Mouse (Mus musculus): ENCODE data around the gene Rpia. TPM values are rescaled to one million over a fixed set of nuclear protein-coding genes. Genes with fewer than 3 reads are reported as not detected.
"Not testable (repeated sequence)": the region's sequence is repeated elsewhere in the genome, so short reads cannot be mapped to it uniquely, and the experiment has no call there.

Rpia gene
- polyA plus RNA-seq (2015; fragmentation: Nextera tagmentation; extraction: Ambion mirVana) = 3.2 and 3.6 TPM in 2 replicates

- Histone ChIP-seq H3K4me1 (replicated peaks) (peaks cover 30% of the 10 kb centered on the region), H3K4me2 (peak within 1 kb of the TSS; percentile 71), H3K9ac (peak within 1 kb of the TSS; percentile 84), H3K27me3 (no peaks in the 10 kb centered on the region), H3K9me3 (no peaks in the 10 kb centered on the region), H3K36me3 (peaks cover 11% of the 10 kb centered on the region; the same call in 1 of the 2 replicates), H3K4me3 (peak within 1 kb of the TSS; percentile 82), H3K27ac (replicated peaks) (peak within 1 kb of the TSS; percentile 63)
- WGBS = under 1% methylated on average over 61 of the region's 62 CpGs
- ATAC-seq (ENCODE audit: low read depth) = peak; percentile 98
Measured at GRCm38 (mm10) chr6:70791824-70792535, at the start of gene Rpia. Gene Rpia, minus strand, starts transcription at chr6:70792232.

GRCm38 (mm10) chr6:70840281-70840680 lies 48.2 kb upstream of the Rpia start:
- ATAC-seq (ENCODE audit: low read depth) = no peak
- H3K36me3 ChIP-seq = no peaks in the 10 kb centered on the region
- no peak overlapping the region for H3K9ac ChIP-seq
- H3K4me1 ChIP-seq (replicated peaks) = peaks cover 12% of the 10 kb centered on the region
- WGBS = 72% methylated on average over 5 of the region's 5 CpGs
- no peaks in the 10 kb centered on the region for H3K9me3 ChIP-seq
- no peaks in the 10 kb centered on the region for H3K27me3 ChIP-seq
- H3K27ac ChIP-seq (replicated peaks) = no peak overlapping the region
- no peak overlapping the region for H3K4me3 ChIP-seq
- H3K4me2 ChIP-seq = no peak overlapping the region

- Histone ChIP-seq H3K27ac (replicated peaks) (no peak overlapping the region), H3K4me1 (replicated peaks) (peaks cover 8% of the 10 kb centered on the region), H3K27me3 (no peaks in the 10 kb centered on the region), H3K9ac (no peak overlapping the region), H3K9me3 (no peaks in the 10 kb centered on the region), H3K4me2 (no peak overlapping the region), H3K36me3 (no peaks in the 10 kb centered on the region), H3K4me3 (no peak overlapping the region)
- 68% methylated on average over 3 of the region's 3 CpGs for WGBS
- ATAC-seq (ENCODE audit: low read depth) = no peak
Measured at GRCm38 (mm10) chr6:70838532-70838931, 46.5 kb upstream of the Rpia start.

GRCm38 (mm10) chr6:70837297-70837696 lies 45.3 kb upstream of the Rpia start:
- 79% methylated on average over 2 of the region's 2 CpGs for WGBS
- Histone ChIP-seq H3K36me3 (no peaks in the 10 kb centered on the region), H3K27ac (replicated peaks) (no peak overlapping the region), H3K27me3 (no peaks in the 10 kb centered on the region), H3K4me1 (replicated peaks) (no peaks in the 10 kb centered on the region), H3K4me2 (no peak overlapping the region), H3K9ac (no peak overlapping the region), H3K9me3 (no peaks in the 10 kb centered on the region), H3K4me3 (no peak overlapping the region)
- ATAC-seq (ENCODE audit: low read depth) = no peak

GRCm38 (mm10) chr6:70831179-70831839 lies 39.3 kb upstream of the Rpia start:
- WGBS = 82% methylated on average over 10 of the region's 10 CpGs
- ATAC-seq (ENCODE audit: low read depth) = no peak
- H3K27ac ChIP-seq (replicated peaks) = no peak overlapping the region
- H3K4me1 ChIP-seq (replicated peaks) = no peaks in the 10 kb centered on the region
- H3K36me3 ChIP-seq = no peaks in the 10 kb centered on the region
- no peak overlapping the region for H3K4me2 ChIP-seq
- H3K4me3 ChIP-seq = no peak overlapping the region
- no peaks in the 10 kb centered on the region for H3K9me3 ChIP-seq
- no peak overlapping the region for H3K9ac ChIP-seq
- no peaks in the 10 kb centered on the region for H3K27me3 ChIP-seq

- WGBS = 87% methylated on average over 3 of the region's 3 CpGs
- ATAC-seq (ENCODE audit: low read depth) = no peak
- Histone ChIP-seq H3K4me2 (no peak overlapping the region), H3K4me3 (no peak overlapping the region), H3K4me1 (replicated peaks) (no peaks in the 10 kb centered on the region), H3K36me3 (no peaks in the 10 kb centered on the region), H3K27ac (replicated peaks) (no peak overlapping the region), H3K9ac (no peak overlapping the region), H3K27me3 (no peaks in the 10 kb centered on the region), H3K9me3 (no peaks in the 10 kb centered on the region)
Measured at GRCm38 (mm10) chr6:70830552-70830951, 38.5 kb upstream of the Rpia start.

GRCm38 (mm10) chr6:70829451-70829850 lies 37.4 kb upstream of the Rpia start:
- Histone ChIP-seq H3K27me3 (no peaks in the 10 kb centered on the region), H3K4me2 (no peak overlapping the region), H3K9me3 (no peaks in the 10 kb centered on the region), H3K36me3 (no peaks in the 10 kb centered on the region), H3K4me1 (replicated peaks) (peaks cover 3% of the 10 kb centered on the region; the same call in 1 of the 2 replicates), H3K27ac (replicated peaks) (no peak overlapping the region), H3K4me3 (no peak overlapping the region), H3K9ac (no peak overlapping the region)
- 48% methylated on average over 2 of the region's 2 CpGs for WGBS
- ATAC-seq (ENCODE audit: low read depth) = no peak

GRCm38 (mm10) chr6:70824987-70825337 lies 32.9 kb upstream of the Rpia start:
- 57% methylated on average over 4 of the region's 4 CpGs for WGBS
- Histone ChIP-seq H3K36me3 (no peaks in the 10 kb centered on the region), H3K4me2 (peak overlapping the region; percentile 83), H3K27ac (replicated peaks) (peak overlapping the region; percentile 71; the same call in 1 of the 2 replicates), H3K9me3 (no peaks in the 10 kb centered on the region), H3K27me3 (no peaks in the 10 kb centered on the region), H3K4me1 (replicated peaks) (peaks cover 8% of the 10 kb centered on the region), H3K9ac (peak overlapping the region; percentile 72; the same call in 1 of the 2 replicates), H3K4me3 (peak overlapping the region; percentile 48)
- peak; percentile 32; the same call in 1 of the 2 replicates for ATAC-seq (ENCODE audit: low read depth)

- Histone ChIP-seq H3K27me3 (no peaks in the 10 kb centered on the region), H3K4me1 (replicated peaks) (peaks cover 8% of the 10 kb centered on the region), H3K9me3 (no peaks in the 10 kb centered on the region), H3K9ac (peak overlapping the region; percentile 72), H3K4me2 (peak overlapping the region; percentile 83), H3K4me3 (peak overlapping the region; percentile 48), H3K27ac (replicated peaks) (peak overlapping the region; percentile 71), H3K36me3 (no peaks in the 10 kb centered on the region)
- 9% methylated on average over 23 of the region's 23 CpGs for whole genome bisulfite sequencing
- ATAC-seq (ENCODE audit: low read depth) = peak; percentile 96
Measured at GRCm38 (mm10) chr6:70824085-70824986, 32.3 kb upstream of the Rpia start.

- H3K4me1 ChIP-seq (replicated peaks); H3K9ac ChIP-seq; ATAC-seq (ENCODE audit: low read depth); H3K36me3 ChIP-seq; H3K4me2 ChIP-seq; H3K9me3 ChIP-seq; H3K27me3 ChIP-seq; H3K27ac ChIP-seq (replicated peaks); H3K4me3 ChIP-seq: not testable (repeated sequence)
- 75% methylated on average over 4 of the region's 4 CpGs for WGBS
Measured at GRCm38 (mm10) chr6:70823277-70823676, 31.2 kb upstream of the Rpia start.

GRCm38 (mm10) chr6:70822386-70822910 lies 30.4 kb upstream of the Rpia start:
- ATAC-seq (ENCODE audit: low read depth) = no peak
- 70% methylated on average over 5 of the region's 5 CpGs for WGBS
- H3K27ac ChIP-seq (replicated peaks) = no peak overlapping the region

GRCm38 (mm10) chr6:70821566-70821965 lies 29.5 kb upstream of the Rpia start:
- WGBS = 61% methylated on average over 2 of the region's 2 CpGs
- no peak for ATAC-seq (ENCODE audit: low read depth)

More at GRCm38 (mm10) chr6:70822386-70822910, 30.4 kb upstream of the Rpia start:
- Histone ChIP-seq H3K4me2 (no peak overlapping the region), H3K9me3 (no peaks in the 10 kb centered on the region), H3K9ac (no peak overlapping the region), H3K36me3 (no peaks in the 10 kb centered on the region), H3K4me3 (no peak overlapping the region), H3K27me3 (no peaks in the 10 kb centered on the region), H3K4me1 (replicated peaks) (peaks cover 8% of the 10 kb centered on the region)

More at GRCm38 (mm10) chr6:70821566-70821965, 29.5 kb upstream of the Rpia start:
- Histone ChIP-seq H3K4me3 (no peak overlapping the region), H3K27me3 (no peaks in the 10 kb centered on the region), H3K9ac (no peak overlapping the region), H3K36me3 (no peaks in the 10 kb centered on the region), H3K9me3 (no peaks in the 10 kb centered on the region), H3K27ac (replicated peaks) (no peak overlapping the region), H3K4me1 (replicated peaks) (peaks cover 8% of the 10 kb centered on the region), H3K4me2 (no peak overlapping the region)

All from neural tube, embryonic 13.5 days (tissue).